Mouse (Mus musculus) heart, adult 18-20 months (tissue): ENCODE measurements around the gene Scaf4. TPM values are rescaled to one million over a fixed set of nuclear protein-coding genes. Genes with fewer than 3 reads are reported as not detected.
"Not testable (repeated sequence)": the region's sequence is repeated elsewhere in the genome, so short reads cannot be mapped to it uniquely, and the experiment has no call there.

ENCODE experiments used
- DNase-seq, 2 experiments: peaks; one replicate each; pipeline ENCODE4 v3.0.0; 2021 to 2022; ENCODE audit warnings: mixed read lengths in 1 of 2
- total RNA-seq, 2 experiments: library from RNA; stranded (reverse); gene quantifications; 2 replicates each; pipeline ENCODE4 v1.2.3; 2021

Gene Scaf4
- total RNA-seq, 2 experiments from 2014 or later = 18.1 to 21.3 TPM

DNA sequence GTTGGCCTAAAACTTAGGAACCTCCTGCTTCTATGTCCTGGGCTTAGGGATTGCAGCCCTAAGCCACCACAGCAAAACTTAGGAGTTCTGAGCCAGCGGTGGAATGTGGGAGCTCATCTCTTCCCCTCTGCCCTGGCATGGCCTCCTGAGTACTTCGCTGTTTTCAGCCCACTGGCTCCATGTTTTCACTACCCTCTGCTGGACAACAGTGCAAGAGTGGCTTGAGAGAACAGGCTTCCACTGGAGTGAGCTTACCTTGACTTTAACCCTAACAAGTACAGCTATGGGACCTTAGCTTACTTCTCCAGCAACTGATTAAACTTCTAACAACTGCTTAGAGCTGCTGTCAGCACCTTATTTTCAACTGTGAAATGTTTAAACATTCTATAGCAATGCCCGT lies 49.1 kb downstream of the Scaf4 start:
- DNase-seq = no peak

DNA sequence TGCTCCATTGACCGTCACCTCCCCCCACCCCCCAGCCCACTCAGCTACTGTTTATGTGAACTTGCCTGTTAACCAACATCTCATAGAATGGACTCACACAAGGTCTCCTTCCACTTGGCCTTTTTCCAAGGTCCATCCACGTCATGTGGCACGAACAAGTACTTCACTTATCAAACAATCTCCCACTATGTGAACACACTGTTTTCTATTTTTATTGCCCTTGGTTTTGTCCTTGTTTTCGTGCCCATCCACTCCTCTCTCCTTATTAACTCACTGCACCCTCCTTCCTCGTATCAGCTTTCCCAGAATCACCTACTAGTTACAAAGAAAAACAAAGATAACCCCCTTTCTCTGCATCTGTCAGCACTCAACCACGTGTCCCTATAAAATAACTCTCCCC lies 49.7 kb downstream of the Scaf4 start:
- peak in 1 of 2 experiments; percentile 21 for DNase-seq

DNA sequence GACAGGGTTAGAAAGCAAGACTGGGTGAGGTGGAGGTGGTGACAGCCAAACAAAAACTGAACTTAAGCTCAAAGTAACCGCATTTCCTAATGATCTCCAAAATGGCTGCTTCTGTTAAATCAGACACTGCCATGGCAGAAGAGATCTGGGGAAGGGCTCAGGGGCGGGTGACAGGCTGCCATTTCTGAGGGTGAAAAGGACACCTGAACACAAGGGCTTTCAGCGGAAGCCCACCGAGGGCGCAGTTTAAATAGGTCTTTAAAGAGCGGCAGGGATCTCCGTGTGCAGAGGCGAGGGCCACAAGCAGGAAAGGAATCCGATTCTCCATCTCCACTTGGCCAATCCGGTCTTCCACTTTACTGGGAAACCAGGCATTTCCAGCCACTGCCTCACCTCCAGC lies 50.6 kb downstream of the Scaf4 start:
- no peak for DNase-seq

DNA sequence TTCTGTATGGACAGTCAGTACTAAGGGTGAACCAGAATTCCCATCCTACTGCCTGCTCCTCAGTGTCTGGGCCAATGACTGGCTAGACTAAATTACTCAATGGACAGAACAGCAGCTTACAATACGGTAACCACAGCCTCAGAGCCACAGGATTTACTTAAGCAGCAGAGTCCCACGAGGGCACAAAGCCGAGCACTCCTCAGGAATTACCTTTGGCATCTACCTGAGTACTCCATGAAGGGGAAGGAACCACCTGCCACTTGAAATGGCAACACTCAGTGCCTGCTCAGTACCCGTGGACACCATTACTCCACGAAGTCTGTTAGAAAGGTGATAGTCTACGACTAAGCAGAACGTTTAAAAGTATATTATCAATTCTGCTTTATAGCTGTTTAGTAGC lies 53.0 kb downstream of the Scaf4 start:
- no peak for DNase-seq

DNA sequence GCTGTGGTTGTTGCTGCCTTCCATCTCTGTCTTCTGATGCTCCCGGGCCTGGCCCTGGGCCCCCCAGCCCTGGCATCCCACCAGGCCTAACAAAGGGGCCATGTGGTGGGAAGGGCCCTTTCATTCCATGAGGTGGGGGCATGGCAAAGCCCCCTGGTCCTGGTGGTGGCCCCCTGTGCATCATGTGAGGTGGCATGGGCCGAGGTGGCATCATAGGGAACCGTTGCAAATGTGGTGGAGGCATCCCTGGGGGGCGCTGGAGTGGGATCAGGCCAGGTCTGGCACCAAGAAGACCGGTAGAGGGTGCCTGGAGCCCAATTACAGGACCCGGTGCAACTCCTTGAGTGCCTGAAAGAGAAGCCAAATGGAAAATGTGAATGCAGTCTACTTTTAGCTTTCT lies 54.4 kb downstream of the Scaf4 start:
- DNase-seq = no peak

DNA sequence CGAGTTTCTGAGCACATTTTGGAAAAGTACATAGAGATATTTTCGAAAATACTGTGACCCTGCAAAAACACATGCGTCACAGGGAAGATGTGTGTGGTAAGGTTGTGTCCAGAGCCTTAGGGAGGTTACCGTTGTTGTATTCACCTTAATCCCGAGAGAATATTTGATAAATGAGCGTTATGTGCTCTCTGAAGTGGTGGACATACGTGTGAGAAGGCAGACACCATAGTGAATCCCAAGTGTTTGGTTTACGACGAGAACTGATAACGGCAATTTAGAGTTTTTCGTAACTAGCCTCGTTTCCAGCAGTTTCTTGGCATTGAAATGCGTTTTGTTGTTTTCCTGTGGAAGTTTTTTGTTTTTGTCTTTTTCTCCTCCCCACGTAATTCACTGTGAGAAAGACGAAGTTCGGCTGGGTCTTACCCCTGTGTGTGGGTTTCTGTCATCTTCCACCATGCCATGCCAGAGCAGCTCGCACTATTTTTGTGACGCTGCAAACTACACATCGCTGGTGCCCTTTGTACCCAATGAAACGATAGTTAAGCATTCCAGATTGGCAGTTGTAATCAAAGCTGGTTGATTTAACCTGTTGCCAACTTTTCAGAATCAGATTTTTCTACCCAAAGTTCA lies 62.7 kb downstream of the Scaf4 start:
- DNase-seq = peak in 1 of 2 experiments; percentile 19

DNA sequence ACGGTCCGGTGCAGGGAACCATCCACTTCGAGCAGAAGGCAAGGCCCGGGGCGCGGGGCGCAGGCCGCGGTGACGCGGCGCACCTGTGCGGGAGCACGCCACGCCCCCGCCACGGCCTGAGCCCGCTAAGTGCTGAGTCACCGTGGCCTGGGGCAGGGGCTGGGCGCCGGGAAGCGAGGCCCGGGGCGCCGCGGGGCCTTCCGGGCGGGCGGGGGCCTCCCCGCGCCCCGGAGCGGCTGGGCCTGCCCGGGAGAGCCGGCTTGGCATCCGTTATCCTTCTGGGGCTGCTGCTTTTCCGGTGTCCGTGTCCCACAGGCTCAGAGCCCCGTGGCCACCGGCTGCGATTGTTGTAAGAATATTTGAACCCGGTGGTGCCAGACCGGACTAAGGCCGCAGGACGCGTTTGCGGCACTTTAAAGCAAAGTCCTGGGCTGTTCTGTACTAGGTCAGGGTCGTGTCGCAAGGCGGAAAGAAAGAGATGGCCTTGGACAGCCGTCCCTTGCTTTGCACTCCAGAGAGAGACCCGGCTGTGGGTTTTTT lies 63.3 kb downstream of the Scaf4 start:
- DNase-seq = peak in 1 of 2 experiments; percentile 78

DNA sequence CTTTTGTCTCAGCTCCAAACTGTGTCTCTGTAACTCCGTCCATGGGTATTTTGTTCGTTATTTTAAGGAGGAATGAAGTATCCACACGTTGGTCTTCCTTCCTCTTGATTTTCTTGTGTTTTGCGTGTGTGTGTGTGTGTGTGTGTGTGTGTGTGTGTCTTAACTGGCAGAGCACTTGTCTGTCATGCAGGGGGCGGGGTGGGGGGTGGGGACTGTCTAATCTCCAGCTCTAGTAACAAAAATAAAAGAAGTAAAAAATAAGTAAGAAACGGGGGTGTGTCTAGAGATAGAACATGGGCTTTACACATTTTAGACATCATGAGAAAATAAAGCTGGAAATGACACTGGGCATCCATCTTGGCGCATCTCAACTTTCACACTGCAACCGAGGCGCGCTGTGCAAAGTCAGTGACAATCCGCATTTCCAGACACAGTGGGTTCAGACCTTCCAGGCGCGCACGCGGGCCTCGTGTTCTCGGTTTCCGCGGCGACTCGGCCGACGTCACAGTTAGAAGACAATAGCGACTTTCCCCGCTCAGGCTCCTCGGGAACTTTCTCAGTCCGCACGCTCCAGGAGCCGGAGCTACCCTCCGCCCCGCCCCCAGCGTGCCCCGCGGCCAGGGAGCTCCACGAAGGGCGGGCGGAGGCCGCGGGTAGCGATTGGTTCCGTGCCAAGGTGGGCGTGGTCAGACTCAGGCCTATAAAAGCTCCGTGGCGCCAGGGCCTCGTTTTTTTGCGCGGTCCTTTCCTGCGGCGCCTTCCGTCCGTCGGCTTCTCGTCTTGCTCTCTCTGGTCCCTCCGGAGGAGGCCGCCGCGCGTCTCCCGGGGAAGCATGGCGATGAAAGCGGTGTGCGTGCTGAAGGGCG lies 64.0 kb downstream of the Scaf4 start, which contains the start of gene Sod1:
TSS of gene Sod1 (plus strand) at position 729 of the 866 bp plus-strand sequence.
- peak; percentile 97 to 99 for DNase-seq

DNA sequence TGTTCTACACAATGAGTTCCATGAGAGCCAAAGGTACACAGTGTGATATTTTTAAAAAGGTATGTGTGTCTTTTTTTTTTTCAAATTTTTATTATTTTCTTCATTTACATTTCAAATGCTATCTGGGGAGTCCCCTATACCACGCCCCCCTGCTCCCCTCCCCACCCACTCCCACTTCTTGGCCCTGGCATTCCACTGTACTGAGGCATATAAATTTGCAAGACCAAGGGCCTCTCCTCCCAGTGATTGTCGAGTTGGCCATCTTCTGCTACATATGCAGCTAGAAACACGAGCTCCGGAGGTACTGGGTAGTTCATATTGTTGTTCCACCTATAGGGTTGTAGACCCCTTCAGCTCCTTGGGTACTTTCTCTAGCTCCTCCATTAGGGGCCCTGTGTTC lies 64.9 kb downstream of the Scaf4 start:
- not testable (repeated sequence) for DNase-seq

DNA sequence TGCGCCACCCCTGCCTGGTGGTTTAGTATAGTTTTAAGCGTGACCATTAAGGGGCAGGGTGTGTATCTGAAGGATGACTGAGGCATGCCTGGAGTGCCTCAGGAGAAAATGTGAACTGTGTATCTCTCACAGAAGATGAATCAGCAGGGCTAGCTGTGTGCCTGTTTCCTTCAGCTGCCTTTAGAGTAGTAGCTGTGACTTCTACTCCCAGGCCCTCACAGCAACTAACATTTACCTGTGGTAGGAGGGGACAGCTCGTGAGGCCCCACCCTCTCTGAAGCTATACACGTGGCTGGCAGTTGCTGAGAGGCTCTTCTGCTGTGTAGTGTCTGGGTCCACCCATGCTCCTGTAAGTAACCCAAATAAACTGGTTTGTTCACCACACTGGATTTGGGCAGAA lies 66.4 kb downstream of the Scaf4 start:
- DNase-seq = no peak

DNA sequence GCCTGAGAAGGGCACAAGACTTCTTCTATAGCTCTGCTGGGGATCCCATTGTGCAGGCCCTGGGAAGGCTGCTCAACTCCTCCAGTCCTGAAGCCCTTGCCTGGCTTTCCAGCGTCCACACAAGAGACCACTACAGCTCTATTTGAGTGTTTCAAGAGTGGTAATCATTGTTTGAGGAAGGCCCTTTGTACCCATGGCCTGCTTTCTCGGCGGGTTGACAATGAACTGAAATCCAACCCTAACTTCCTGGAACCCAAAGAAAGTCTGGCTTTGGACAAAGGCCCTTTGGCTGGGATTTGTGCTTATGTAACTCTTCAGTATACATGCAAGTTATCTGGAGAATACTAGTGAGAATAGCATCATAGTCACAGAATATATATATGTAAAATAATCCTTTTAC lies 66.9 kb downstream of the Scaf4 start:
- no peak for DNase-seq

DNA sequence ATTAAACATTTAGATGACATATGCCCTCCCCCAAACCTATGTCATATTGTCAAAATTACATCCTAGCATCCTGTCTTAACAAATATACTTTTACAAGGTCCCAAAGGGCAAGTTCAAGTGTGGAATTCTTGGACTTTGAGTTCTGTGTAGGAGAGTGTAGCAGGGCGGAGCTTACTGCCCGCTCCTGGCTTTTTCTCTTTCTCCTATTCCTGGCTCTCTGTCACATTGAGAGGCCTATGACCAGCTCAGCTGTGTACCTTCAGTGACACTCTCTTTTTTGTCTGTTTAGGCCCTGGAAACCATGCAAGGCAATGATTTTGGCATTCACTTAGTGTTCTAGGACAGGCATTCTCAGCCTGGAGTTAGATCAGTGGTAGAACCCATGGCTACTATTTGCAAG lies 67.9 kb downstream of the Scaf4 start:
- no peak for DNase-seq

DNA sequence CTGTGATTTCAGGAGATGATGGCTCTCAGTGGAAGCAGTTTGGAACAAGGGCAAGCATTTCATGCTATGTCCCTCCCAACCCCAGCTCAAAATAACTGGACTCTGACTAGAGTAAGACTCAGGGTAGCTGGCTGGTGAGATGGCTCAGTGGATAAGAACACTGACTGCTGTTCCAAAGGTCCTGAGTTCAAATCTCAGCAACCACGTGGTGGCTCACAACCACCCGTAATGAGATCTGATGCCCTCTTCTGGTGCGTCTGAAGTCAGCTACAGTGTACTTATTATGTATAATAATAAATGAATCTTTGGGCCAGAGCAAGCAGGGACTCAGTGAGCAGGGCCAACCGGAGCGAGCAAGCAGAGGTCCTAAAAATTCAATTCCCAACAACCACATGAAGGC lies 68.4 kb downstream of the Scaf4 start:
- DNase-seq = not testable (repeated sequence)

DNA sequence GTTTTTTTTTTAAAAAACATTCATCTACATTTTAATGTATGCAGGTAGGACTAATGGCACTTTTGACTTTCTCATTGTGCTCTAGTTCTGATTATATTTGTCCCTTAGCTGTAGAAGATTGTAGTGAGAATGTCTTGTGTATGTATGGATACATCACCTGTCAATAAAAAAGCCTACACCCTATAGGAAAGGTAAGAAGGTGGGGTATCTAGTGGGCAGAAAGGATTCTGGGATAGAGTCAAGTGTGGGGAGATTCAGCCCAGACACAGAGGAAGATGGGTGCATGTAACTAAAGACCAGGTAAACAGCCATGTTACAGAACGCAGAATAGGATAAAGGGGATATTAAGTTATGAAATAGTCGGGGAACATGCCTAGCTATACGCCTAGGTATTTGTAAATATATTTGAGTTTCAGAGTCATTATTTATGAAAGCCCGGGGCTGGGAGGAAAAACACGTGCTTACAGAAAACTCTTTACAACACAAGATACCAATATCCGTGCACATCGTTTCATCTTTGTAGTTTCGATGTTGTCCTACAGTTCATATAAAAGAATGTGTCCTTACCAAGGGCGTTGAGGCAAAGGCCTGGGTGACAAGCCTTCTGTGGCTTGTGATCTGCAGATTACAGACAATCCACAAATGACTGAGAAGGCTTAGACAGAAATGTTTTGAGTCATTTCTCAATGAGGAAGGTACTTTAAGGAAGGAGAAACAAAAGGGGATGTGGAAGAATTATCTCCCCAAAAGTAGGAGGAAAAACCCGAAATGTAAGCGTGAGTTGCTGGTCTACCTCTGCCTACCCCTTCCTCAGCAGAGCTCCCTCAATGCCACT lies 69.4 kb downstream of the Scaf4 start:
- DNase-seq = no peak

DNA sequence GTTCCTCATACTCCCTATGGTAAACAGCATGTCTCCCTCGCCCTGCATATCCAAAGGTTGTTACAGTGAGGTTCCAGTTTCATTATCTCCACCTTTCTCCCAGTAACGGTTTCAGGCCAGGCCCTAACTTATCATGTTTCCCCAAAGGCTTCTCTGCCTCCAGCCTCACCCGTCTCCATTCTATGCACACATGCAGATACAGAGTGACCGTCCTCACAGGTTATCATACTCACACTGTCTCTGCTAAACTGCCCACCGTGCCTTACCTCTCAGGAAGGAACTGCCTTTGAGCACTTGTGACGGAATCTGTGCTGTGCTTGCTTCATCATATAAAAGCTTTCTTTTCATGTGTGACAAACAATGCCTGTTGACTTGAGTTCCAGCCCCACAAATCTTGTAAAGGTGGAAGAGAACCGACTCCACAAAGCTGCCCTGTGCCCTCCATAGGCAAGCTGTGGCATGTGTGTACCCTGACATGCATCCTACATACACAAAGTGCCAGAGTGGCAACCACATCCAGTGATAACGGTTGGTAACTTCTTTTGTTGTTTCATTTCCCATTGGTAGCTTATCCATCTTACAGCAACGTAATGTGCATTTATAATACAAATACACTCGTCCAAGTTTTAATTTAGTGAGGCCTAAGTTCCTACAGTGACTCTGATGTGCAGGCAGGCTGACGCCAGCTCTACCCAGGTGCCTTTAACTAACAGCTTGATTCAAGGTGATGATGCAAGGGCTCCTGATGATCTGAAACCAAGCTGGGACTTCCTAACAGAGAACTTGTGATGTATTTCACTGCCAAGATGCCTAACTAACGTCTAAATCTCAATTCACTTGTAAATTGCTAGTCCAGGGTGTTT lies 70.6 kb downstream of the Scaf4 start:
- DNase-seq = no peak

DNA sequence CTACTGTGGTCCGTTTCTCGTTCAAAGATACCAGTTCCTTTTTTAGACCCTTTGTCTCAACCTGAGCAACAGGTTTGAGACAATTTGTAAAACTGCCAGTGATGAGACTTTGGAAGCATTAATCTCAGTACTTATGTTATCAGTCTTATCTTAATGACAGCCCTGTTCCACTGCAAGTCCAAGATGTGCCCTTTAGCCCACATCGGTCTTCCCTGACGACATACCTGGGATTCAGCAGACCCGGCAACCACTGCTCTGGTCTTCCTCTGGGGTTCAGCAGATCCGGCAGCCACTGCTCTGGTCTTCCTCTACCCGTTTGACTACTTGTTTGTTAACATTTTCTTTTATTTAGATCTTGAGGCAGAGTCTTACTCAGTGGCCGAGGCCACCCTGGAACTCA lies 72.5 kb downstream of the Scaf4 start:
- DNase-seq = no peak

DNA sequence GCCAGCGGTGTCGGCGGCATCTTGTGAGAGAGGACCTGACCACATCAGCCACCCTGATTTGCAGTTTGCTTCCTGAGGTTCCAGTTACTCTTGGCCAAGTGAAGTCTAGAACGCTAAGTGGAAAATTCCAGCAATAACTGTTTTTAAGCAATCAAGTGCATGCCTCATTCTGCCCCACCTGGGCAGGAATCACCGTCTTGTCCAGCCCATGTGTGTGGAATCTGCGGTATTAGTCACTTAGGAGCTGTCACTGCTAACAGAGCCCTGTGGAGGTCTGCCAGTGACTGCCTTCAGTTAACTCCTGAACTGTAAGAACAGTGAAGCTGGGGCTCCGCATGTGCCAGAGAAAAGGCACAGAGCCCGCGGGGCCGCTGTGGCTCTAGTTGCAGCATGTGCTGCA lies 73.6 kb downstream of the Scaf4 start:
- no peak for DNase-seq

DNA sequence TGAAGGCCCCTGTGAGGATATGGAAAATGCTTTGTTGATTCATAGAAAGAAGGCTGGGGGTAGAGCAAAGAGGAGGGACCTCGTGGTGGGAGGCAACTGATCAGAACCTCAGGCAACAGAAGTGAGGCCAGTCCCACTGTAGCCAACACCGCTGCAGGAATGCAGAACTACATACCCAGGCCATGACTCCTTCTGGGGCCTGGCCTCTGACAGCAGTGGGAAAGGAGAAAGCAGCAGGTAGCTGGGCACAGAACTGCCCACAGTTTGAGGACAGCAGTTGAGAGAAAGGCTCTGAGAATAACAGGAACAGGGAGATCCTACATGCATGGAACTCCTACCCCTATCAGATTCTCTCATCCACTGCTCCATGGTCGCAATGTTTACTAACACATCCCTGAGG lies 75.3 kb downstream of the Scaf4 start:
- DNase-seq = no peak

DNA sequence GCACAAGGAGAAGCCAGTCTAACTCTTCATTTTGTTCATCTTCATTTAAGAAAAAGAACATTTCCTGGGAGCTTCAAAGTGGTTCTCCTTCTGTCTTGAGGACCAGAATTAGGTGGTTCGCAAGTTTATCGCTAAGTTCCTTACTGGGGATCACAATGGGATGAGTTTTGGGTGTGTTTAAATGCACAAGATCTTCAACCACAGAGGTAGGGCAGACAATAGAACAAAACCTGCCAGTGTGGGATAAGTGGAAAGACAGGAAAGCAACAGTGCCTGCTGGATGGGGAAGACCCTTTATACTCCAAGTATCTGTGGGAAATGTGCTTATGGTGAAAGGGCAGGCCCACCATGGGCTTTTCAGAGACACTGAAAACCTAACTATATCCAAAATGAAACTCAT lies 79.4 kb downstream of the Scaf4 start:
- no peak for DNase-seq

DNA sequence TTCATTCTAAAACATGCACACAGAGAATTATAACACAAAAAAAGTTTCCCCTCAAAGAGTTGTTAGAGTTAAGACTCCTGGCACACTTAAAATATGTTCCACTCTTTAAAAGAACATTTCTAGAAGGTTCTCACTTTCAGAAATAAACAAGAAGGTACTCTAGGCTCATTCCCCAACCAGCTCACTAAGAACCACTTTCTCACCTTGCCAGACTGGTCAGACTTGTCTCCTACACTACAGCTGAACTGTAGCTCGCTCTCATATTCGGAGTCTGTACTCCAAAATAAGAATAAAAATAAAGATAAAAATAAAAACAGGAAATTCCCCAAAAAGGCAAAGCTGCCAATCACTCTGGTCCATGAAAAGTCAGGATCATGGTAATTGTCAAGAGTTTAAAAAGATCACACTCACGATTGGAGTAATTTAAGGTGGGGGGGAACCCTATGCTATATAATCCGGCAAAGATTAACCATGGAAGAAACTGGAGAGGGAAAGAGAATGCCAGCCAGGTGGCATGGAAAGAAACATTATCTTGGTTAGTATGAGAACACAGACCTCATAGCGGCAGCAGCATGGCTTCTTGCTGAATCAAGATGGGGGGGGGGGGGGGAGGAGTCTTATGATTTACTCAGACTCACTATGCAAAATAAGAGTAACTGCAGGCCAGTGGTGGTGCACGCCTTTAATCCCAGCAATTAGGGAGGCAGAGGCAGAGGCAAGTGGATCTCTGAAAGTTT lies 80.9 kb downstream of the Scaf4 start:
- DNase-seq = no peak

DNA sequence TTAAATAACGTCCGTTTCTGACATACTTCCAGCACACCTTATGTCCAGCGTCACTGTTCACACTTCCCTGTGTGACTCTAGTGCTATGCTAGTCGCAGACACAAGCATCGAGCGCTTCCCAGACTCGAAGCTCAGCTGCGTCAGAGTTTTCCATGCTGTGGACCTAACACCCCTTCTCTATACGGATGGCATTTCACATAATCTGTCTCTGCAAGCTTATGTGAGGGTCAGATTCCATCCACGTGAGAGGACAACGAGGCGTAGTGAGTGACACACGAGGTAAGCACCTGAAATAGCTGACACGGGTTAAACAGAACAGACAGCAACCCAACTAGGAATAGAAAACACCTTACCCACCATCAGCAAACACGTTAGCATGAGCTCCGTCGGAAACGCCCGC lies 82.2 kb downstream of the Scaf4 start:
- DNase-seq = no peak
